ENCODE assay signal across 24 mouse cellular contexts in the genomic region with DNA sequence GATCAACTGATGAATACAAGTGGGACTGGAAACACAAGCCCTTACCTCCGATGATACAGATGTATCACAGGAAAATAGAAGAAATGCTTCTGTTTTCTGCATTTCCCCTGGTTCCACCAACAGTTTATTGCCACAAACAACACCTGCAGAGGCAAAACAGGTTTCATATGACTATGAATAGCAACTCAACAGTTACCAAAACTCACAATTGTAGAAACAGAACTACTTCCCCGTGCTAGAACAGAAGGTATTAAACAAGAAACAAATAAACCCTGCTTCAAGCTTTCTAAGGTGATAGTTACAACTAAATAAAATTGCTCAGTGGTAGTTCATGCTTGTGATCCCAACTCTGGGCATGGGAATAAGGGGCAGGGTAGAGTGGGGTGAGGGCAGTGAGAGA.
"Had no signal": no experiment of that assay in that cellular context is flagged by ENCODE, and none has a peak within 500 bp of the region (broad histone marks: within the 10 kb centered on the region; RNA-seq: fewer than 3 reads in every experiment).

No protein-coding gene starts in this region.

- H3K4me3 ChIP-seq: gastrocnemius, adult 2 months; heart, embryonic 10.5 days; heart, embryonic 12.5 days; hindbrain, embryonic 10.5 days; hindbrain, embryonic 12.5 days; intestine, embryonic 15.5 days; layer of hippocampus, adult 2 months; limb, embryonic 13.5 days; limb, embryonic 15.5 days had no signal

- H3K27me3 ChIP-seq: heart, embryonic 12.5 days; hindbrain, embryonic 12.5 days; intestine, embryonic 15.5 days; limb, embryonic 13.5 days; limb, embryonic 15.5 days had no signal

- DNase-seq: gastrocnemius, adult 2 months; gastrocnemius, postnatal 10 days; gastrocnemius, postnatal 25 days; heart, adult 18-20 months; heart, postnatal 10 days; heart, postnatal 4 days; kidney, adult 18-20 months; kidney, adult 8-10 months; kidney, postnatal 10 days; kidney, postnatal 25 days; kidney, postnatal 4 days; left cerebral cortex, postnatal 4 days had no signal

- ATAC-seq: hindbrain, embryonic 16.5 days; inflammation-experienced regulatory T-cells, adult 6 months; intestine, embryonic 15.5 days; intestine, postnatal 0 days had no signal

- H3K4me2 ChIP-seq: heart, embryonic 12.5 days; hindbrain, embryonic 12.5 days; hindbrain, embryonic 14.5 days; intestine, embryonic 15.5 days; limb, embryonic 13.5 days; limb, embryonic 15.5 days had no signal

- H3K9ac ChIP-seq: heart, embryonic 12.5 days; hindbrain, embryonic 12.5 days; hindbrain, embryonic 14.5 days; intestine, embryonic 15.5 days; limb, embryonic 13.5 days; limb, embryonic 15.5 days had no signal

- H3K27ac ChIP-seq: gastrocnemius, adult 2 months; heart, embryonic 10.5 days; hindbrain, embryonic 10.5 days; hindbrain, embryonic 12.5 days; hindbrain, embryonic 14.5 days; intestine, embryonic 15.5 days; layer of hippocampus, adult 2 months; limb, embryonic 13.5 days; limb, embryonic 15.5 days had no signal

- H3K4me1 ChIP-seq: heart, embryonic 10.5 days; heart, embryonic 12.5 days; hindbrain, embryonic 10.5 days; hindbrain, embryonic 12.5 days; intestine, embryonic 15.5 days; limb, embryonic 13.5 days; limb, embryonic 15.5 days had no signal

- H3K9me3 ChIP-seq: heart, embryonic 10.5 days; heart, embryonic 12.5 days; hindbrain, embryonic 10.5 days; hindbrain, embryonic 12.5 days; intestine, embryonic 15.5 days; limb, embryonic 13.5 days; limb, embryonic 15.5 days had no signal
